Comparison of ENCODE assay signal across 10 mouse cellular contexts in genomic region chr3:95732744-95733521, GRCm38 (mm10). TPM values are rescaled to one million over a fixed set of nuclear protein-coding genes. Genes with fewer than 3 reads are reported as not detected.
DNase-seq lines count a peak whose midpoint lies in the region; ATAC-seq and TF ChIP-seq lines count a peak whose summit lies in the region.
"Had no signal": no experiment of that assay in that cellular context is flagged by ENCODE, and none has a peak within 500 bp of the region (broad histone marks: within the 10 kb centered on the region; RNA-seq: fewer than 3 reads in every experiment).

No protein-coding gene starts in this region.

- peaks cover 28% of the 10 kb centered on the region for H3K4me1 ChIP-seq in heart, embryonic 11.5 days (ENCODE audit: control insufficient read depth, insufficient read depth, low read length)
- peaks cover 32% of the 10 kb centered on the region for H3K4me1 ChIP-seq in liver, embryonic 15.5 days (replicated peaks)
- peaks cover 3% of the 10 kb centered on the region; the same call in 1 of the 2 replicates for H3K4me1 ChIP-seq in stomach, postnatal 0 days (replicated peaks; ENCODE audit: control insufficient read depth, insufficient read depth)
- H3K4me1 ChIP-seq: midbrain, embryonic 12.5 days had no signal

- ATAC-seq in heart, embryonic 11.5 days (replicated peaks; ENCODE audit: insufficient number of reproducible peaks, low FRiP score, low TSS enrichment), result 0 out of 2 replicates have a peak, but pooled peaks have one; percentile 22
- ATAC-seq in liver, embryonic 15.5 days (ENCODE audit: insufficient read depth), result peak; percentile 35; the same call in 1 of the 2 replicates
- ATAC-seq in stomach, postnatal 0 days (ENCODE audit: low FRiP score, low TSS enrichment), result peak; percentile 19; the same call in 1 of the 2 replicates

- TF ChIP-seq CTCF in stomach, postnatal 0 days (IDR thresholded peaks at IDR 0.05; ENCODE audit: low read depth), result no peak

- no peaks in the 10 kb centered on the region for H3K9me3 ChIP-seq in heart, embryonic 11.5 days (replicated peaks; ENCODE audit: control insufficient read depth, low read length)
- no peaks in the 10 kb centered on the region for H3K9me3 ChIP-seq in liver, embryonic 15.5 days (replicated peaks)
- H3K9me3 ChIP-seq in stomach, postnatal 0 days (ENCODE audit: control insufficient read depth, low read length), result no peaks in the 10 kb centered on the region
- H3K9me3 ChIP-seq: midbrain, embryonic 12.5 days had no signal

- H3K36me3 ChIP-seq in heart, embryonic 11.5 days (ENCODE audit: control insufficient read depth, insufficient read depth, low read length), result peaks cover 8% of the 10 kb centered on the region; the same call in 1 of the 2 replicates
- H3K36me3 ChIP-seq in liver, embryonic 15.5 days (replicated peaks), result peaks cover 3% of the 10 kb centered on the region; the same call in 1 of the 2 replicates
- H3K36me3 ChIP-seq in stomach, postnatal 0 days (ENCODE audit: control insufficient read depth, insufficient read depth, low read length), result 0 out of 2 replicates have a peak, but pooled peaks cover 3% of the 10 kb centered on the region

- H3K9ac ChIP-seq in heart, embryonic 11.5 days (ENCODE audit: low read depth, low read length), result no peak overlapping the region
- H3K9ac ChIP-seq in liver, embryonic 15.5 days, result no peak overlapping the region
- no peak overlapping the region for H3K9ac ChIP-seq in stomach, postnatal 0 days (ENCODE audit: low read length)
- H3K9ac ChIP-seq: midbrain, embryonic 12.5 days had no signal

- DNase-seq in urinary bladder, postnatal 25 days (ENCODE audit: low spot score), result peak; percentile 36
- no peak for DNase-seq in urinary bladder, postnatal 10 days (ENCODE audit: low spot score)
- no peak for DNase-seq in stomach, postnatal 0 days (ENCODE audit: low spot score)
- DNase-seq in gastrocnemius, postnatal 36 days, result no peak
- DNase-seq in cerebellum, adult 11-12 months, result no peak
- no peak for DNase-seq in spleen, postnatal 14 days (ENCODE audit: low spot score in 2 of 2)

- intact Hi-C loops in gastrocnemius, postnatal 36 days (cut with DNase I), result no loop called here

- H3K4me2 ChIP-seq in heart, embryonic 11.5 days, result no peak overlapping the region
- no peak overlapping the region for H3K4me2 ChIP-seq in liver, embryonic 15.5 days
- no peak overlapping the region for H3K4me2 ChIP-seq in stomach, postnatal 0 days (replicated peaks; ENCODE audit: low read depth)
- H3K4me2 ChIP-seq: midbrain, embryonic 12.5 days had no signal

- H3K27me3 ChIP-seq in heart, embryonic 11.5 days (ENCODE audit: control insufficient read depth, insufficient read depth, low read length), result no peaks in the 10 kb centered on the region
- no peaks in the 10 kb centered on the region for H3K27me3 ChIP-seq in liver, embryonic 15.5 days
- no peaks in the 10 kb centered on the region for H3K27me3 ChIP-seq in stomach, postnatal 0 days (ENCODE audit: control insufficient read depth, insufficient read depth, low read length)
- H3K27me3 ChIP-seq: midbrain, embryonic 12.5 days had no signal

- no peak for TF ChIP-seq EP300 in stomach, postnatal 0 days (optimal IDR thresholded peaks at IDR 0.05)

- WGBS in heart, embryonic 11.5 days (ENCODE audit: insufficient replicate concordance), result 59% methylated on average over 11 of the region's 11 CpGs
- WGBS in liver, embryonic 15.5 days (ENCODE audit: insufficient replicate concordance), result 62% methylated on average over 11 of the region's 11 CpGs
- WGBS in stomach, postnatal 0 days, result 70% methylated on average over 11 of the region's 11 CpGs

- no peak overlapping the region for H3K4me3 ChIP-seq in heart, embryonic 11.5 days (ENCODE audit: low read depth, low read length)
- H3K4me3 ChIP-seq in liver, embryonic 15.5 days (replicated peaks), result no peak overlapping the region
- no peak overlapping the region for H3K4me3 ChIP-seq in stomach, postnatal 0 days (ENCODE audit: low read depth, low read length)
- H3K4me3 ChIP-seq: erythroblast, embryonic 14.5 days; midbrain, embryonic 12.5 days had no signal

- peak overlapping the region; percentile 42 for H3K27ac ChIP-seq in heart, embryonic 11.5 days (ENCODE audit: low read depth, low read length)
- H3K27ac ChIP-seq in liver, embryonic 15.5 days (replicated peaks), result peak overlapping the region; percentile 33; the same call in 1 of the 2 replicates
- peak overlapping the region; percentile 77 for H3K27ac ChIP-seq in stomach, postnatal 0 days (replicated peaks)
- H3K27ac ChIP-seq: midbrain, embryonic 12.5 days had no signal

RNA-seq across cellular contexts. Expression of gene Ecm1, which starts 6.4 kb away (rescaled TPM):
- 85.0 and 86.7 TPM in 2 replicates for polyA plus RNA-seq in heart, embryonic 11.5 days (2014; fragmentation: Nextera tagmentation; extraction: Ambion mirVana)
- 17.4 and 18.2 TPM in 2 replicates for polyA plus RNA-seq in liver, embryonic 15.5 days (2015; fragmentation: Nextera tagmentation; extraction: Ambion mirVana)
- 254 and 328 TPM in 2 replicates for polyA plus RNA-seq in stomach, postnatal 0 days (2015; fragmentation: Nextera tagmentation; extraction: Ambion mirVana)
- total RNA-seq in gastrocnemius, postnatal 36 days (2021), result 10 to 100 TPM; 14.3 to 28.4 TPM

RNA-seq across cellular contexts. Expression of gene Tars2, which starts 27.1 kb away (rescaled TPM):
- 42.2 and 46.1 TPM in 2 replicates for polyA plus RNA-seq in heart, embryonic 11.5 days (2014; fragmentation: Nextera tagmentation; extraction: Ambion mirVana)
- 33.8 and 38.0 TPM in 2 replicates for polyA plus RNA-seq in liver, embryonic 15.5 days (2015; fragmentation: Nextera tagmentation; extraction: Ambion mirVana)
- 22.4 and 24.4 TPM in 2 replicates for polyA plus RNA-seq in stomach, postnatal 0 days (2015; fragmentation: Nextera tagmentation; extraction: Ambion mirVana)
- 10 to 100 TPM; 28.0 to 28.7 TPM for total RNA-seq in gastrocnemius, postnatal 36 days (2021)

RNA-seq across cellular contexts. Expression of gene Adamtsl4, which starts 45.2 kb away (rescaled TPM):
- polyA plus RNA-seq in heart, embryonic 11.5 days (2014; fragmentation: Nextera tagmentation; extraction: Ambion mirVana), result 3.5 and 5.1 TPM in 2 replicates
- polyA plus RNA-seq in liver, embryonic 15.5 days (2015; fragmentation: Nextera tagmentation; extraction: Ambion mirVana), result 0.79 and 1.0 TPM in 2 replicates
- 9.4 and 10.4 TPM in 2 replicates for polyA plus RNA-seq in stomach, postnatal 0 days (2015; fragmentation: Nextera tagmentation; extraction: Ambion mirVana)
- 10 to 100 TPM; 25.7 to 41.2 TPM for total RNA-seq in gastrocnemius, postnatal 36 days (2021)
